Mouse (Mus musculus): ENCODE measurements at regions not wholly inside any gene's neighbourhood (a gene's known extent, or its start where the extent isn't known, plus 50 kb on each side); places are given as distances from the start of the nearest gene placed in this dataset.

- H3K9ac ChIP-seq (replicated peaks; ENCODE audit: low read length, poor library complexity, severe bottlenecking): no peak overlapping the region
- TF ChIP-seq CTCF (IDR thresholded peaks at IDR 0.05): no peak
- H3K9me3 ChIP-seq (ENCODE audit: low read length): no peaks in the 10 kb centered on the region
- DNase-seq (ENCODE audit: low spot score) (no peak), ATAC-seq (ENCODE audit: low FRiP score) (no peak)
- WGBS: 67% methylated on average over 8 of the region's 8 CpGs
- H3K27me3 ChIP-seq (ENCODE audit: insufficient read depth, low read length): no peaks in the 10 kb centered on the region
- no peak overlapping the region for H3K4me3 ChIP-seq (ENCODE audit: low read depth, low read length)
- H3K4me1 ChIP-seq (ENCODE audit: insufficient read depth, low read length): no peaks in the 10 kb centered on the region
- H3K36me3 ChIP-seq (ENCODE audit: insufficient read depth, low read length): no peaks in the 10 kb centered on the region
- H3K4me2 ChIP-seq (ENCODE audit: low read depth, low read length, poor library complexity, severe bottlenecking): no peak overlapping the region
- no peak overlapping the region for H3K27ac ChIP-seq (ENCODE audit: low read depth, low read length)
These were observed 119.1 kb upstream of the Top1 start for GRCm38 (mm10) chr2:160526377-160527125.

GRCm38 (mm10) chr2:160529306-160529705 lies 116.4 kb upstream of the Top1 start:
- Histone ChIP-seq H3K9me3 (ENCODE audit: low read length) (no peaks in the 10 kb centered on the region), H3K27ac (ENCODE audit: low read depth, low read length) (no peak overlapping the region), H3K27me3 (ENCODE audit: insufficient read depth, low read length) (no peaks in the 10 kb centered on the region), H3K4me3 (ENCODE audit: low read depth, low read length) (no peak overlapping the region), H3K36me3 (ENCODE audit: insufficient read depth, low read length) (no peaks in the 10 kb centered on the region), H3K4me2 (ENCODE audit: low read depth, low read length, poor library complexity, severe bottlenecking) (no peak overlapping the region), H3K9ac (replicated peaks; ENCODE audit: low read length, poor library complexity, severe bottlenecking) (no peak overlapping the region), H3K4me1 (ENCODE audit: insufficient read depth, low read length) (no peaks in the 10 kb centered on the region)
- DNase-seq (ENCODE audit: low spot score) (peak; percentile 31), ATAC-seq (ENCODE audit: low FRiP score) (no peak)
- no peak for TF ChIP-seq CTCF (IDR thresholded peaks at IDR 0.05)
- 74% methylated on average over 7 of the region's 7 CpGs for WGBS

GRCm38 (mm10) chr2:160530377-160530776 lies 115.3 kb upstream of the Top1 start:
- no peak for DNase-seq (ENCODE audit: low spot score)
- H3K4me2 ChIP-seq (ENCODE audit: low read depth, low read length, poor library complexity, severe bottlenecking): no peak overlapping the region
- TF ChIP-seq CTCF (IDR thresholded peaks at IDR 0.05): no peak

GRCm38 (mm10) chr2:160537319-160537719 lies 108.4 kb upstream of the Top1 start:
- WGBS: 64% methylated on average over 8 of the region's 8 CpGs

More at GRCm38 (mm10) chr2:160530377-160530776, 115.3 kb upstream of the Top1 start:
- H3K27me3 ChIP-seq (ENCODE audit: insufficient read depth, low read length): no peaks in the 10 kb centered on the region
- H3K27ac ChIP-seq (ENCODE audit: low read depth, low read length): no peak overlapping the region
- H3K4me1 ChIP-seq (ENCODE audit: insufficient read depth, low read length): no peaks in the 10 kb centered on the region
- no peaks in the 10 kb centered on the region for H3K9me3 ChIP-seq (ENCODE audit: low read length)
- no peak for ATAC-seq (ENCODE audit: low FRiP score)
- H3K4me3 ChIP-seq (ENCODE audit: low read depth, low read length): no peak overlapping the region
- no peaks in the 10 kb centered on the region for H3K36me3 ChIP-seq (ENCODE audit: insufficient read depth, low read length)
- WGBS: 69% methylated on average over 3 of the region's 3 CpGs
- H3K9ac ChIP-seq (replicated peaks; ENCODE audit: low read length, poor library complexity, severe bottlenecking): no peak overlapping the region

GRCm38 (mm10) chr2:160545527-160545926 lies 100.2 kb upstream of the Top1 start:
- Histone ChIP-seq H3K36me3 (ENCODE audit: insufficient read depth, low read length) (no peaks in the 10 kb centered on the region), H3K4me3 (ENCODE audit: low read depth, low read length) (no peak overlapping the region), H3K27me3 (ENCODE audit: insufficient read depth, low read length) (no peaks in the 10 kb centered on the region), H3K4me1 (ENCODE audit: insufficient read depth, low read length) (no peaks in the 10 kb centered on the region), H3K9me3 (ENCODE audit: low read length) (no peaks in the 10 kb centered on the region), H3K27ac (ENCODE audit: low read depth, low read length) (no peak overlapping the region), H3K9ac (replicated peaks; ENCODE audit: low read length, poor library complexity, severe bottlenecking) (no peak overlapping the region), H3K4me2 (ENCODE audit: low read depth, low read length, poor library complexity, severe bottlenecking) (no peak overlapping the region)
- TF ChIP-seq CTCF (IDR thresholded peaks at IDR 0.05): no peak
- no peak for ATAC-seq (ENCODE audit: low FRiP score)
- 38% methylated on average over 4 of the region's 4 CpGs for WGBS
- peak; percentile 35 for DNase-seq (ENCODE audit: low spot score)

More at GRCm38 (mm10) chr2:160537319-160537719, 108.4 kb upstream of the Top1 start:
- ATAC-seq (ENCODE audit: low FRiP score) (no peak), DNase-seq (ENCODE audit: low spot score) (no peak)
- no peaks in the 10 kb centered on the region for H3K27me3 ChIP-seq (ENCODE audit: insufficient read depth, low read length)
- no peak overlapping the region for H3K4me2 ChIP-seq (ENCODE audit: low read depth, low read length, poor library complexity, severe bottlenecking)
- no peaks in the 10 kb centered on the region for H3K4me1 ChIP-seq (ENCODE audit: insufficient read depth, low read length)
- no peaks in the 10 kb centered on the region for H3K36me3 ChIP-seq (ENCODE audit: insufficient read depth, low read length)
- no peak overlapping the region for H3K9ac ChIP-seq (replicated peaks; ENCODE audit: low read length, poor library complexity, severe bottlenecking)
- H3K9me3 ChIP-seq (ENCODE audit: low read length): no peaks in the 10 kb centered on the region
- H3K27ac ChIP-seq (ENCODE audit: low read depth, low read length): no peak overlapping the region
- no peak overlapping the region for H3K4me3 ChIP-seq (ENCODE audit: low read depth, low read length)
- no peak for TF ChIP-seq CTCF (IDR thresholded peaks at IDR 0.05)

- Histone ChIP-seq H3K9me3 (ENCODE audit: low read length) (no peaks in the 10 kb centered on the region), H3K4me2 (ENCODE audit: low read depth, low read length, poor library complexity, severe bottlenecking) (no peak overlapping the region), H3K27me3 (ENCODE audit: insufficient read depth, low read length) (no peaks in the 10 kb centered on the region), H3K36me3 (ENCODE audit: insufficient read depth, low read length) (no peaks in the 10 kb centered on the region), H3K27ac (ENCODE audit: low read depth, low read length) (no peak overlapping the region), H3K4me3 (ENCODE audit: low read depth, low read length) (no peak overlapping the region), H3K9ac (replicated peaks; ENCODE audit: low read length, poor library complexity, severe bottlenecking) (no peak overlapping the region), H3K4me1 (ENCODE audit: insufficient read depth, low read length) (no peaks in the 10 kb centered on the region)
- no peak for TF ChIP-seq CTCF (IDR thresholded peaks at IDR 0.05)
- WGBS: 71% methylated on average over 19 of the region's 19 CpGs
- ATAC-seq (ENCODE audit: low FRiP score) (no peak), DNase-seq (ENCODE audit: low spot score) (no peak)
These were observed 93.5 kb upstream of the Top1 start for GRCm38 (mm10) chr2:160552121-160552669.
